Comparison of ENCODE assay signal across 22 mouse cellular contexts in genomic region chr5:51671190-51671589, GRCm38 (mm10).
"Had no signal": no experiment of that assay in that cellular context is flagged by ENCODE, and none has a peak within 500 bp of the region (broad histone marks: within the 10 kb centered on the region; RNA-seq: fewer than 3 reads in every experiment).

No protein-coding gene starts in this region.

- H3K9me3 ChIP-seq: heart, embryonic 13.5 days; heart, embryonic 15.5 days; hindbrain, embryonic 13.5 days; hindbrain, embryonic 15.5 days; kidney, embryonic 15.5 days; limb, embryonic 13.5 days; limb, embryonic 15.5 days had no signal

- H3K36me3 ChIP-seq: heart, embryonic 13.5 days; heart, embryonic 15.5 days; hindbrain, embryonic 13.5 days; hindbrain, embryonic 15.5 days; kidney, embryonic 15.5 days; limb, embryonic 13.5 days; limb, embryonic 15.5 days had no signal

- H3K4me3 ChIP-seq: gastrocnemius, adult 2 months; heart, embryonic 13.5 days; heart, embryonic 15.5 days; hindbrain, embryonic 13.5 days; hindbrain, embryonic 15.5 days; kidney, embryonic 15.5 days; limb, embryonic 13.5 days; limb, embryonic 15.5 days had no signal

- H3K4me2 ChIP-seq: heart, embryonic 11.5 days; heart, embryonic 13.5 days; heart, embryonic 15.5 days; hindbrain, embryonic 13.5 days; hindbrain, embryonic 15.5 days; kidney, embryonic 15.5 days; limb, embryonic 13.5 days; limb, embryonic 15.5 days had no signal

- H3K4me1 ChIP-seq: heart, embryonic 15.5 days; hindbrain, embryonic 13.5 days; hindbrain, embryonic 15.5 days; kidney, embryonic 15.5 days; limb, embryonic 13.5 days; limb, embryonic 15.5 days had no signal

- H3K27ac ChIP-seq: gastrocnemius, adult 2 months; heart, embryonic 13.5 days; heart, embryonic 15.5 days; hindbrain, embryonic 13.5 days; hindbrain, embryonic 15.5 days; hindbrain, postnatal 0 days; kidney, embryonic 15.5 days; kidney, postnatal 0 days; limb, embryonic 13.5 days; limb, embryonic 15.5 days had no signal

- H3K27me3 ChIP-seq: heart, embryonic 13.5 days; heart, embryonic 15.5 days; hindbrain, embryonic 13.5 days; hindbrain, embryonic 15.5 days; kidney, embryonic 15.5 days; limb, embryonic 13.5 days; limb, embryonic 15.5 days had no signal

- DNase-seq: gastrocnemius, adult 2 months; gastrocnemius, postnatal 10 days; gastrocnemius, postnatal 25 days; heart, postnatal 14 days; kidney, adult 11 months; kidney, adult 2 months; kidney, adult 9 months; kidney, postnatal 14 days; kidney, postnatal 36 days; layer of hippocampus, adult 9-11 months; layer of hippocampus, postnatal 36 days had no signal

- H3K9ac ChIP-seq: heart, embryonic 13.5 days; heart, embryonic 15.5 days; hindbrain, embryonic 13.5 days; hindbrain, embryonic 15.5 days; kidney, embryonic 15.5 days; limb, embryonic 13.5 days; limb, embryonic 15.5 days had no signal

- ATAC-seq: hindbrain, postnatal 0 days; intestine, embryonic 16.5 days had no signal
